Mouse (Mus musculus) C2C12 (cell line): Measurements from ENCODE around the gene Fth1.

Experiments used
- CEBPB ChIP-seq: IDR thresholded peaks from one replicate; pipeline ENCODE4 v1.6.1; 2011; ENCODE audit warnings: low read depth, mild to moderate bottlenecking, control low read depth, moderate library complexity
- CTCF ChIP-seq: IDR thresholded peaks from one replicate; pipeline ENCODE4 v1.5.1; 2011; ENCODE audit not compliant: control insufficient read depth, insufficient read depth, insufficient read length
- FOSL1 ChIP-seq: IDR thresholded peaks from one replicate; pipeline ENCODE4 v1.8.0; 2011; ENCODE audit warnings: mild to moderate bottlenecking, low read length; ENCODE audit not compliant: poor library complexity, insufficient read depth, severe bottlenecking
- MAX ChIP-seq: IDR thresholded peaks from one replicate; pipeline ENCODE4 v1.6.1; 2011; ENCODE audit warnings: mild to moderate bottlenecking, control low read depth
- MYOD1 ChIP-seq: IDR thresholded peaks from one replicate; pipeline ENCODE4 v1.6.1; 2011; ENCODE audit warnings: low read depth; ENCODE audit not compliant: control insufficient read depth, insufficient read length
- MYOG ChIP-seq: IDR thresholded peaks from one replicate; pipeline ENCODE4 v1.6.1; 2011; ENCODE audit not compliant: control insufficient read depth, insufficient read length; ENCODE audit errors: extremely low read depth
- USF1 ChIP-seq: IDR thresholded peaks from one replicate; pipeline ENCODE4 v1.6.1; 2011; ENCODE audit warnings: low read depth, mild to moderate bottlenecking, control low read depth, moderate library complexity

DNA sequence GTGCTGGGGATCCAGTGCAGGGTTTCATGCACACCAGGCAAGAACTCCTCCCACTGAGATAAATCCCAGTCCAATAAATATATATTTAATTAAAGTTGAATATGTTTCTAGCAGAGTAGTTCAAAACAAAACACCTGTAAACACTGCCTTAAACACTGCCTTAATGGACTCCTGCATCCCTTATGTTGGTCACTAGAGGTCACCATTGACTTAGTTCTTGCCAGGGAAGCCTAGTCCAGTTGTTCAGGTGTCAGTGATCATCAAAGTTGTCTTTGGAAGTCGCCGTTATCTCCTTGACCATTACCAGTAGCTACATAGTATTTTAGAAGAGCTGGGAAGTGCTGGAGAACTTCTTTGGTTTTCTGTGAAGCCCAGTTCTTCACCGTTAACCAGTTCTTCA lies 19.9 kb downstream of the Fth1 start:
- TF ChIP-seq CTCF (peak; percentile 54), MYOD1 (peak; percentile 8), MAX (no peak), USF1 (no peak), CEBPB (no peak), FOSL1 (no peak), MYOG (no peak)
